In genomic region chr11:46165866-46166585, GRCm38 (mm10) we compare ENCODE assay signal across 8 mouse cellular contexts. TPM values are rescaled to one million over a fixed set of nuclear protein-coding genes. Genes with fewer than 3 reads are reported as not detected.
DNase-seq lines count a peak whose midpoint lies in the region; ATAC-seq and TF ChIP-seq lines count a peak whose summit lies in the region.

Nipal4 (minus strand) TSS chr11:46166508.

- TF ChIP-seq CTCF in Patski (IDR thresholded peaks at IDR 0.05), result no peak
- TF ChIP-seq CTCF in hindbrain, postnatal 0 days (IDR thresholded peaks at IDR 0.05; ENCODE audit: low read depth), result no peak

- H3K27me3 ChIP-seq in kidney, embryonic 14.5 days (ENCODE audit: control insufficient read depth, insufficient read depth, low read length), result no peaks in the 10 kb centered on the region; the same call in 1 of the 2 replicates
- peaks cover 9% of the 10 kb centered on the region for H3K27me3 ChIP-seq in Patski
- H3K27me3 ChIP-seq in embryonic facial prominence, embryonic 11.5 days (ENCODE audit: control insufficient read depth, insufficient read depth, low read length), result peaks cover 2% of the 10 kb centered on the region; the same call in 1 of the 2 replicates
- no peaks in the 10 kb centered on the region for H3K27me3 ChIP-seq in hindbrain, postnatal 0 days (ENCODE audit: insufficient read depth, low read length)

- peak within 1 kb of the TSS; percentile 35; the same call in 1 of the 2 replicates for H3K9ac ChIP-seq in kidney, embryonic 14.5 days (ENCODE audit: low read depth, low read length)
- H3K9ac ChIP-seq in embryonic facial prominence, embryonic 11.5 days (replicated peaks; ENCODE audit: low read length), result peak within 1 kb of the TSS; percentile 49
- H3K9ac ChIP-seq in hindbrain, postnatal 0 days (replicated peaks; ENCODE audit: low read length), result peak within 1 kb of the TSS; percentile 41; the same call in 1 of the 2 replicates

- POLR2A ChIA-PET in Patski (lab: Charles Lee), result no interaction called here

- H3K9me3 ChIP-seq in kidney, embryonic 14.5 days (ENCODE audit: control insufficient read depth, low read length), result no peaks in the 10 kb centered on the region
- no peaks in the 10 kb centered on the region for H3K9me3 ChIP-seq in embryonic facial prominence, embryonic 11.5 days (replicated peaks; ENCODE audit: control insufficient read depth, low read length)
- no peaks in the 10 kb centered on the region for H3K9me3 ChIP-seq in hindbrain, postnatal 0 days (ENCODE audit: low read length)

- H3K36me3 ChIP-seq in kidney, embryonic 14.5 days (ENCODE audit: control insufficient read depth, insufficient read depth, low read length), result no peaks in the 10 kb centered on the region
- H3K36me3 ChIP-seq in embryonic facial prominence, embryonic 11.5 days (replicated peaks; ENCODE audit: control insufficient read depth, insufficient read depth, low read depth, low read length), result no peaks in the 10 kb centered on the region
- H3K36me3 ChIP-seq in hindbrain, postnatal 0 days (ENCODE audit: insufficient read depth, low read length), result no peaks in the 10 kb centered on the region

- WGBS in kidney, embryonic 14.5 days, result under 1% methylated on average over 40 of the region's 40 CpGs
- 3% methylated on average over 40 of the region's 40 CpGs for WGBS in embryonic facial prominence, embryonic 11.5 days
- WGBS in hindbrain, postnatal 0 days, result 2% methylated on average over 40 of the region's 40 CpGs

- peak within 1 kb of the TSS; percentile 92 for H3K4me2 ChIP-seq in kidney, embryonic 14.5 days (replicated peaks; ENCODE audit: low read depth, low read length)
- H3K4me2 ChIP-seq in embryonic facial prominence, embryonic 11.5 days (ENCODE audit: low read depth, low read length), result peak within 1 kb of the TSS; percentile 91
- peak within 1 kb of the TSS; percentile 96 for H3K4me2 ChIP-seq in hindbrain, postnatal 0 days (ENCODE audit: low read depth, low read length)

- DNase-seq in kidney, adult 8-10 months, result no peak
- DNase-seq in Patski (ENCODE audit: low read depth, low spot score), result no peak
- peak; percentile 24 for DNase-seq in embryonic facial prominence, embryonic 11.5 days (ENCODE audit: low spot score)
- DNase-seq in hindbrain, postnatal 0 days (ENCODE audit: low spot score), result no peak
- peak; percentile 15 for DNase-seq in lung, postnatal 14 days
- peak; percentile 6 for DNase-seq in thymus, postnatal 25 days
- DNase-seq in spleen, postnatal 14 days (ENCODE audit: low spot score in 2 of 2), result no peak

- in situ Hi-C loops in Patski (cut with MboI; ENCODE audit: low pct_unique_long_range_greater_than_20kb), result no loop called here

- CTCF ChIA-PET in Patski (lab: Charles Lee), result no interaction called here

- H3K27ac ChIP-seq in kidney, embryonic 14.5 days (ENCODE audit: low read depth, low read length), result no peak within 1 kb of the TSS
- H3K27ac ChIP-seq in embryonic facial prominence, embryonic 11.5 days (replicated peaks; ENCODE audit: low read depth, low read length), result no peak within 1 kb of the TSS
- no peak within 1 kb of the TSS for H3K27ac ChIP-seq in hindbrain, postnatal 0 days

- peak within 1 kb of the TSS; percentile 49 for H3K4me3 ChIP-seq in kidney, embryonic 14.5 days (ENCODE audit: low read length)
- peak within 1 kb of the TSS; percentile 46 for H3K4me3 ChIP-seq in embryonic facial prominence, embryonic 11.5 days (ENCODE audit: low read depth, low read length)
- H3K4me3 ChIP-seq in hindbrain, postnatal 0 days (ENCODE audit: low read length), result peak within 1 kb of the TSS; percentile 52

- H3K4me1 ChIP-seq in kidney, embryonic 14.5 days (ENCODE audit: control insufficient read depth, insufficient read depth, low read length), result no peaks in the 10 kb centered on the region
- no peaks in the 10 kb centered on the region for H3K4me1 ChIP-seq in embryonic facial prominence, embryonic 11.5 days (ENCODE audit: control insufficient read depth, insufficient read depth, low read length)
- 0 out of 2 replicates have a peak, but pooled peaks cover 4% of the 10 kb centered on the region for H3K4me1 ChIP-seq in hindbrain, postnatal 0 days (ENCODE audit: insufficient read depth, low read length)

- ATAC-seq in kidney, embryonic 14.5 days (ENCODE audit: low FRiP score, low TSS enrichment), result peak; percentile 74
- peak; percentile 23 for ATAC-seq in Patski
- 0 out of 2 replicates have a peak, but pooled peaks have one; percentile 39 for ATAC-seq in embryonic facial prominence, embryonic 11.5 days (replicated peaks; ENCODE audit: insufficient number of reproducible peaks, low FRiP score, low TSS enrichment, low read depth)
- ATAC-seq in hindbrain, postnatal 0 days, result 0 out of 2 replicates have a peak, but pooled peaks have one; percentile 51

RNA-seq across cellular contexts. Expression of gene Nipal4, which starts in this region (rescaled TPM):
- polyA plus RNA-seq in kidney, embryonic 14.5 days (2014; fragmentation: Nextera tagmentation; extraction: Ambion mirVana), result 0.13 and 0.22 TPM in 2 replicates
- polyA plus RNA-seq in Patski (2021), result not detected
- polyA plus RNA-seq in embryonic facial prominence, embryonic 11.5 days (2014; fragmentation: Nextera tagmentation; extraction: Ambion mirVana), result 0.36 and 0.86 TPM in 2 replicates
- 0.65 and 1.6 TPM in 2 replicates for total RNA-seq in hindbrain, postnatal 0 days (2014; rRNA removed)
- polyA plus RNA-seq in hindbrain, postnatal 0 days (2015; fragmentation: Nextera tagmentation; extraction: Ambion mirVana), result 0.38 and 0.47 TPM in 2 replicates

Comparison
In these comparisons a context has a peak if more than half of its experiments do, and no peak if none do; other contexts are left out.
1. Peak in ATAC-seq, H3K4me3 ChIP-seq, H3K9ac ChIP-seq and H3K4me2 ChIP-seq in kidney, embryonic 14.5 days; RNA of the gene not detected or under 1 TPM.
2. Peak in ATAC-seq in Patski; RNA of the gene not detected or under 1 TPM.
3. Peak in DNase-seq, ATAC-seq, H3K4me3 ChIP-seq, H3K9ac ChIP-seq and H3K4me2 ChIP-seq in embryonic facial prominence, embryonic 11.5 days; RNA of the gene not detected or under 1 TPM.
4. ATAC-seq: peak in every context shown above with its lines; median percentile 74 in kidney, embryonic 14.5 days; 51 in hindbrain, postnatal 0 days; 39 in embryonic facial prominence, embryonic 11.5 days; 23 in Patski.
5. DNase-seq: peak in lung, postnatal 14 days (single experiment) and thymus, postnatal 25 days (single experiment); none in kidney, adult 8-10 months (0 of 2), Patski (single experiment), hindbrain, postnatal 0 days (single experiment) and spleen, postnatal 14 days (0 of 2).
6. Peak in every context shown above with its lines, with median percentiles within 50 percentile points of each other: H3K4me2 ChIP-seq, H3K4me3 ChIP-seq and H3K9ac ChIP-seq.